Mouse (Mus musculus): ENCODE data around the gene Ubqln4.
"Not testable (repeated sequence)": the region's sequence is repeated elsewhere in the genome, so short reads cannot be mapped to it uniquely, and the experiment has no call there.

DNA sequence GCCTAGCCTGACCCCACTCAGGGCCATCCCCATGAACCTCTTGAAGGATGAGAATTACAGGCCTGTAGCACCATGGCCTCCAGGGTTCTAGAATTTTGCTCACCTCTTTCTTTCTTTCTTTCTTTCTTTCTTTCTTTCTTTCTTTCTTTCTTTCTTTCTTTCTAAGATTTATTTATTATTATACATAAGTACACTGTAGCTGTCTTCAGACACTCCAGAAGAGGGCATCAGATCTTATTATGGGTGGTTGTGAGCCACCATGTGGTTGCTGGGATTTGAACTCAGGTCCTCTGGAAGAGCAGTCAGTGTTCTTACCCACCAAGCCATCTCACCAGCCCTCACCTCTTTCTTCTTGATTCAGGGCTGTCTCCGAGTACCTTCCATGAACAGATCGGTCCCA, 52.1 kb downstream of the Ubqln4 start, which contains the start of gene Arhgef2:
- not testable (repeated sequence) for TF ChIP-seq HCFC1 (IDR thresholded peaks at IDR 0.05; ENCODE audit: borderline replicate concordance, insufficient read depth, low read length); ZC3H11A (IDR thresholded peaks at IDR 0.05; ENCODE audit: borderline replicate concordance, low read depth, low read length)
